Mouse (Mus musculus) stomach, embryonic 14.5 days (tissue): ENCODE measurements around the gene Atxn2. TPM values are rescaled to one million over a fixed set of nuclear protein-coding genes. Genes with fewer than 3 reads are reported as not detected.

Experiments
- ATAC-seq: fragments of 200-750 bp; cut with Nextera tagmentation; 2 replicates; pipeline ENCODE4 v1.8.0; 2017; ENCODE audit warnings: low read depth, moderate TSS enrichment; ENCODE audit not compliant: insufficient number of reproducible peaks, insufficient read depth, low FRiP score
- H3K27ac ChIP-seq: fragments of 300-500 bp; sonication (generic); 2 replicates; pipeline ENCODE4 v1.5.1; 2014; ENCODE audit warnings: mild to moderate bottlenecking, low read length, moderate library complexity, mixed read lengths
- H3K27me3 ChIP-seq: fragments of 300-500 bp; sonication (generic); 2 replicates; pipeline ENCODE4 v1.6.1; 2014; ENCODE audit warnings: low read length, control low read depth, mixed read lengths; ENCODE audit not compliant: control insufficient read depth, insufficient read depth
- H3K36me3 ChIP-seq: fragments of 300-500 bp; sonication (generic); 2 replicates; pipeline ENCODE4 v1.6.1; 2014; ENCODE audit warnings: mild to moderate bottlenecking, control low read depth, low read length, moderate library complexity, mixed read lengths; ENCODE audit not compliant: control insufficient read depth, insufficient read depth
- H3K4me1 ChIP-seq: fragments of 300-500 bp; sonication (generic); 2 replicates; pipeline ENCODE4 v1.6.1; 2014; ENCODE audit warnings: low read length, control low read depth, mixed read lengths; ENCODE audit not compliant: control insufficient read depth, insufficient read depth
- H3K4me2 ChIP-seq: fragments of 300-500 bp; sonication (generic); replicated peaks from 2 replicates; pipeline ENCODE4 v1.6.1; 2014; ENCODE audit warnings: low read depth, low read length, control low read depth
- H3K4me3 ChIP-seq: fragments of 300-500 bp; sonication (generic); 2 replicates; pipeline ENCODE4 v1.5.1; 2014; ENCODE audit warnings: low read depth, low read length, control low read depth
- H3K9ac ChIP-seq: fragments of 300-500 bp; sonication (generic); replicated peaks from 2 replicates; pipeline ENCODE4 v1.6.1; 2014; ENCODE audit warnings: low read depth, mild to moderate bottlenecking, control low read depth, low read length, moderate library complexity, mixed read lengths
- H3K9me3 ChIP-seq: fragments of 300-500 bp; sonication (generic); 2 replicates; pipeline ENCODE4 v1.6.1; 2016; ENCODE audit warnings: low read depth, low read length, control low read depth; ENCODE audit not compliant: control insufficient read depth
- WGBS: fragments of 180-500 bp; shearing (Covaris S2); extraction: QIAGEN DNeasy Blood & Tissue Kit; methylation state at CpG from one replicate; pipeline ENCODE4 v1.1.7; 2014; 5-methylcytosine and 5-hydroxymethylcytosine counted together
- polyA plus RNA-seq: library from polyadenylated mRNA; unstranded; fragments of >200 nt; fragmentation: Nextera tagmentation; extraction: Ambion mirVana; gene quantifications from 2 replicates; pipeline ENCODE4 v1.2.1, GENCODE M21; 2014

The Atxn2 gene
- polyA plus RNA-seq, 1 experiment from 2014 or later = 78.4 TPM

GRCm38 (mm10) chr5:121837441-121838340 is 126.6 kb downstream of the Atxn2 start, which contains the start of gene Sh2b3:
TSS of gene Sh2b3 (minus strand) at chr5:121837646.
- Histone ChIP-seq H3K9me3 (no peaks in the 10 kb centered on the region), H3K27ac (peak within 1 kb of the TSS; percentile 81), H3K4me3 (peak within 1 kb of the TSS; percentile 84), H3K4me1 (peaks cover 44% of the 10 kb centered on the region), H3K27me3 (no peaks in the 10 kb centered on the region), H3K4me2 (peak within 1 kb of the TSS; percentile 88), H3K36me3 (no peaks in the 10 kb centered on the region), H3K9ac (peak within 1 kb of the TSS; percentile 64)
- WGBS = 1% methylated on average over 35 of the region's 35 CpGs
- 0 out of 2 replicates have a peak, but pooled peaks have one; percentile 1 for ATAC-seq

GRCm38 (mm10) chr5:121838341-121839127 is 127.4 kb downstream of the Atxn2 start:
- H3K9me3 ChIP-seq = no peaks in the 10 kb centered on the region
- no peaks in the 10 kb centered on the region for H3K36me3 ChIP-seq
- H3K4me1 ChIP-seq = peaks cover 37% of the 10 kb centered on the region
- no peaks in the 10 kb centered on the region for H3K27me3 ChIP-seq
- H3K4me2 ChIP-seq = peak overlapping the region; percentile 88
- H3K4me3 ChIP-seq = peak overlapping the region; percentile 84
- no peak for ATAC-seq
- 3% methylated on average over 46 of the region's 46 CpGs for WGBS
- peak overlapping the region; percentile 37 for H3K9ac ChIP-seq
- H3K27ac ChIP-seq = peak overlapping the region; percentile 74

GRCm38 (mm10) chr5:121839128-121839473 is 128.0 kb downstream of the Atxn2 start:
- Histone ChIP-seq H3K9me3 (no peaks in the 10 kb centered on the region), H3K4me2 (peak overlapping the region; percentile 88), H3K36me3 (no peaks in the 10 kb centered on the region), H3K27me3 (no peaks in the 10 kb centered on the region), H3K9ac (peak overlapping the region; percentile 37; the same call in 1 of the 2 replicates), H3K4me1 (peaks cover 32% of the 10 kb centered on the region), H3K27ac (peak overlapping the region; percentile 74), H3K4me3 (peak overlapping the region; percentile 84)
- no peak for ATAC-seq
- 23% methylated on average over 7 of the region's 7 CpGs for WGBS

GRCm38 (mm10) chr5:121841516-121841915 is 130.4 kb downstream of the Atxn2 start:
- H3K4me1 ChIP-seq = peaks cover 14% of the 10 kb centered on the region; the same call in 1 of the 2 replicates
- no peak overlapping the region for H3K27ac ChIP-seq
- no peak overlapping the region for H3K4me3 ChIP-seq
- no peak for ATAC-seq
- H3K4me2 ChIP-seq = no peak overlapping the region
- no peaks in the 10 kb centered on the region for H3K27me3 ChIP-seq
- no peak overlapping the region for H3K9ac ChIP-seq
- H3K36me3 ChIP-seq = no peaks in the 10 kb centered on the region
- no peaks in the 10 kb centered on the region for H3K9me3 ChIP-seq
- WGBS = 92% methylated on average over 9 of the region's 9 CpGs

GRCm38 (mm10) chr5:121841973-121842372 is 130.8 kb downstream of the Atxn2 start:
- no peak overlapping the region for H3K9ac ChIP-seq
- ATAC-seq = no peak
- no peaks in the 10 kb centered on the region for H3K27me3 ChIP-seq
- 0 out of 2 replicates have a peak overlapping the region, but pooled peaks have one; percentile 64 for H3K4me2 ChIP-seq
- H3K9me3 ChIP-seq = no peaks in the 10 kb centered on the region
- 40% methylated on average over 10 of the region's 10 CpGs for WGBS
- no peak overlapping the region for H3K27ac ChIP-seq
- peaks cover 14% of the 10 kb centered on the region; the same call in 1 of the 2 replicates for H3K4me1 ChIP-seq
- no peaks in the 10 kb centered on the region for H3K36me3 ChIP-seq
- H3K4me3 ChIP-seq = no peak overlapping the region

GRCm38 (mm10) chr5:121842665-121843118 is 131.6 kb downstream of the Atxn2 start:
- no peaks in the 10 kb centered on the region for H3K27me3 ChIP-seq

GRCm38 (mm10) chr5:121843138-121843905 is 132.2 kb downstream of the Atxn2 start:
- Histone ChIP-seq H3K4me3 (peak overlapping the region; percentile 44), H3K4me1 (0 out of 2 replicates have a peak, but pooled peaks cover 6% of the 10 kb centered on the region), H3K4me2 (peak overlapping the region; percentile 64), H3K27me3 (no peaks in the 10 kb centered on the region), H3K36me3 (no peaks in the 10 kb centered on the region), H3K9ac (no peak overlapping the region), H3K9me3 (no peaks in the 10 kb centered on the region), H3K27ac (no peak overlapping the region)
- WGBS = 13% methylated on average over 17 of the region's 17 CpGs
- no peak for ATAC-seq

More at GRCm38 (mm10) chr5:121842665-121843118, 131.6 kb downstream of the Atxn2 start:
- H3K9ac ChIP-seq = 0 out of 2 replicates have a peak overlapping the region, but pooled peaks have one; percentile 22
- H3K27ac ChIP-seq = no peak overlapping the region
- H3K4me3 ChIP-seq = peak overlapping the region; percentile 44
- under 1% methylated on average over 33 of the region's 33 CpGs for WGBS
- H3K36me3 ChIP-seq = no peaks in the 10 kb centered on the region
- H3K9me3 ChIP-seq = no peaks in the 10 kb centered on the region
- ATAC-seq = peak; percentile 68; the same call in 1 of the 2 replicates
- H3K4me1 ChIP-seq = peaks cover 10% of the 10 kb centered on the region; the same call in 1 of the 2 replicates
- H3K4me2 ChIP-seq = peak overlapping the region; percentile 64
